Mouse (Mus musculus) layer of hippocampus, adult 2 months (tissue): ENCODE measurements around the gene Prdm16. TPM values are rescaled to one million over a fixed set of nuclear protein-coding genes. Genes with fewer than 3 reads are reported as not detected.
A peak's percentile ranks its signal among the peaks of the same experiment; 100 is the strongest.

Source experiments
- DNase-seq, 2 experiments: peaks; one replicate each; pipeline ENCODE4 v3.0.0; 2022; ENCODE audit warnings: low spot score in 2 of 2
- H3K27ac ChIP-seq: fragments of 200-600 bp; 2 replicates; pipeline ENCODE4 v1.8.1; 2022
- H3K4me3 ChIP-seq: fragments of 200-600 bp; 2 replicates; pipeline ENCODE4 v1.8.1; 2022; ENCODE audit warnings: mild to moderate bottlenecking
- CTCF ChIP-seq: fragments of 200-600 bp; conservative IDR thresholded peaks from 2 replicates; pipeline ENCODE4 v1.8.1; 2022; ENCODE audit warnings: antibody characterized with exemption, mild to moderate bottlenecking, moderate library complexity
- total RNA-seq, 2 experiments: library from RNA; stranded (reverse); gene quantifications; 2 replicates each; pipeline ENCODE4 v1.2.3; 2021

Gene Prdm16
- total RNA-seq, 2 experiments from 2014 or later, result 10.8 to 11.5 TPM

GRCm38 (mm10) chr4:154607724-154608123, 28.9 kb downstream of the Prdm16 start:
- 0 out of 2 replicates have a peak, but pooled peaks have one; percentile 15 for TF ChIP-seq CTCF
- Histone ChIP-seq H3K27ac (no peak overlapping the region), H3K4me3 (no peak overlapping the region)
- no peak for DNase-seq

- no peak for TF ChIP-seq CTCF
- H3K4me3 ChIP-seq, result no peak overlapping the region
- DNase-seq, result no peak
- no peak overlapping the region for H3K27ac ChIP-seq
Observed at GRCm38 (mm10) chr4:154604442-154604830, 32.2 kb downstream of the Prdm16 start.

GRCm38 (mm10) chr4:154603663-154604441, 32.8 kb downstream of the Prdm16 start:
- DNase-seq, result no peak
- Histone ChIP-seq H3K4me3 (no peak overlapping the region), H3K27ac (no peak overlapping the region; the same call in 1 of the 2 replicates)
- TF ChIP-seq CTCF, result no peak

GRCm38 (mm10) chr4:154602409-154602808, 34.3 kb downstream of the Prdm16 start:
- TF ChIP-seq CTCF, result no peak
- no peak for DNase-seq
- Histone ChIP-seq H3K27ac (peak overlapping the region; percentile 44; the same call in 1 of the 2 replicates), H3K4me3 (no peak overlapping the region)

GRCm38 (mm10) chr4:154601006-154601405, 35.7 kb downstream of the Prdm16 start:
- Histone ChIP-seq H3K27ac (peak overlapping the region; percentile 78), H3K4me3 (no peak overlapping the region)
- DNase-seq, result no peak
- no peak for TF ChIP-seq CTCF

GRCm38 (mm10) chr4:154599977-154600376, 36.7 kb downstream of the Prdm16 start:
- Histone ChIP-seq H3K27ac (peak overlapping the region; percentile 78), H3K4me3 (no peak overlapping the region)
- DNase-seq, result no peak
- TF ChIP-seq CTCF, result no peak

- Histone ChIP-seq H3K4me3 (no peak overlapping the region), H3K27ac (peak overlapping the region; percentile 78; the same call in 1 of the 2 replicates)
- DNase-seq, result no peak
- no peak for TF ChIP-seq CTCF
Observed at GRCm38 (mm10) chr4:154598357-154598756, 38.3 kb downstream of the Prdm16 start.

GRCm38 (mm10) chr4:154596805-154597204, 39.9 kb downstream of the Prdm16 start:
- TF ChIP-seq CTCF, result no peak
- no peak for DNase-seq
- H3K4me3 ChIP-seq, result no peak overlapping the region
- no peak overlapping the region for H3K27ac ChIP-seq

GRCm38 (mm10) chr4:154594761-154595556, 41.7 kb downstream of the Prdm16 start:
- no peak for TF ChIP-seq CTCF
- H3K27ac ChIP-seq, result peak overlapping the region; percentile 64
- no peak for DNase-seq
- H3K4me3 ChIP-seq, result no peak overlapping the region

GRCm38 (mm10) chr4:154594116-154594760, 42.4 kb downstream of the Prdm16 start:
- TF ChIP-seq CTCF, result no peak
- no peak overlapping the region for H3K4me3 ChIP-seq
- DNase-seq, result no peak
- peak overlapping the region; percentile 64; the same call in 1 of the 2 replicates for H3K27ac ChIP-seq

- TF ChIP-seq CTCF, result no peak
- H3K4me3 ChIP-seq, result no peak overlapping the region
- no peak for DNase-seq
- no peak overlapping the region for H3K27ac ChIP-seq
Observed at GRCm38 (mm10) chr4:154592562-154592961, 44.1 kb downstream of the Prdm16 start.

GRCm38 (mm10) chr4:154590910-154591309, 45.8 kb downstream of the Prdm16 start:
- H3K4me3 ChIP-seq, result no peak overlapping the region
- no peak for TF ChIP-seq CTCF
- DNase-seq, result no peak
- no peak overlapping the region for H3K27ac ChIP-seq

- TF ChIP-seq CTCF, result no peak
- no peak for DNase-seq
- Histone ChIP-seq H3K4me3 (no peak overlapping the region), H3K27ac (peak overlapping the region; percentile 76)
Observed at GRCm38 (mm10) chr4:154586334-154586733, 50.3 kb downstream of the Prdm16 start.
